Mouse (Mus musculus) small intestine, adult 10 weeks (tissue): ENCODE results near the gene Chrng. TPM values are rescaled to one million over a fixed set of nuclear protein-coding genes. Genes with fewer than 3 reads are reported as not detected.

ENCODE experiments used
- polyA plus RNA-seq: library from polyadenylated mRNA; stranded (reverse); fragments of 350-450 nt; fragmentation: Illumina TruSeq; extraction: RNeasy Lipid Tissue Mini Kit (QIAGEN cat#74804); gene quantifications from one replicate; pipeline ENCODE4 v1.2.3, GENCODE M21; 2014; ENCODE audit warnings: low replicate concordance

The Chrng gene
- not detected for polyA plus RNA-seq

GRCm38 (mm10) chr1:87204465-87204864 is at the start of gene Chrng:
Gene Chrng, plus strand, starts transcription at chr1:87204657.

DNA sequence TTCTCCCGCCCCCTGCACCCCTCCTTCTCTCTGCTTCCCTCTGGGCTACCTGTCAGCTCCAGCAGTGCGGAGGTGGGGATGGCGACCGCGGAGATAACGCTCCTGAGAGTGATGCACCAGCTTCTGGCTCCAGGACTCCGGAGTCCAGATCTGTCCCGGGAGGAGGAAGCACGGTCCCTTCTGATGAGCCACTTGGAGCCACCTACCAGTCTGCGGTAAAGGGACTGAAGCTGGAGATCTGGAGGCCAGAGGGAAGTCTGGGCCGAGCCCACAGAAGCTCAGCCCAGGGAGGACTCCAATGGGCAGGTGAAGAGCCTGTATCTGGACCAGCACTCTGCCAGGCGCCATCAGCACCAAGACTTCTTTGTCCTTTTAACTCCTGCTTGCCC is 48.3 kb upstream of the Chrng start, which contains the start of gene Ecel1:
Gene Ecel1, minus strand, starts transcription at position 323 of the 389 bp plus-strand sequence.

GRCm38 (mm10) chr1:87183013-87183412 is 21.4 kb upstream of the Chrng start, which contains the start of gene Prss56:
Gene Prss56, plus strand, starts transcription at chr1:87183313.

DNA sequence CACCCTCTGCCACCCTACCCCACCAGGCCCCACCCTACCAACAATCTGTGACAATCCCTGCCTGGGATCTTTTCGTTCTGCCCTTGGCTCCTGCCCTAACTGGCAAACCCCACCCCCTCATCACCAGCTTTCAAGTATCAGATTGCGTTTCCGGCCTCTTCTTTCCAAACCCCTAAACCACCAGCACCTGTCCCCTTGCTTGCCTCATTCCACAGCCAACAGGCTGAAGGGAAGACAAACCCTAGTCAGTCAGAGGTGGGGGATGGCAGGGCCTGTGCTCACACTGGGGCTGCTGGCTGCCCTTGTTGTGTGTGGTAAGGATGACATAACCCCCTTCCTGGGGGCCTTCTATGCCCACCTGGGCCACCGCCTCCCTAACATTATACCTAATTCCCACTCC is 14.0 kb upstream of the Chrng start, which contains the start of gene Chrnd:
Gene Chrnd, plus strand, starts transcription at position 179 of the 400 bp plus-strand sequence.

GRCm38 (mm10) chr1:87213735-87214704 is 9.6 kb downstream of the Chrng start, which contains the start of gene Eif4e2:
Gene Eif4e2, plus strand, starts transcription at chr1:87213914.

Other genes with a start within 250 kb of the Chrng start
- 0.56 TPM for gene Alppl2, start 114.7 kb upstream of the Chrng start, polyA plus RNA-seq
- 161 TPM for gene Alpi, start 103.1 kb upstream of the Chrng start, polyA plus RNA-seq
- gene Akp3, start 79.7 kb upstream of the Chrng start, polyA plus RNA-seq = 179 TPM
- not detected for gene Ecel1, start 48.1 kb upstream of the Chrng start, polyA plus RNA-seq
- gene Prss56, start 21.3 kb upstream of the Chrng start, polyA plus RNA-seq = not detected
- gene Chrnd, start 14.1 kb upstream of the Chrng start, polyA plus RNA-seq = not detected
- gene Eif4e2, start 9.3 kb downstream of the Chrng start, polyA plus RNA-seq = 24.5 TPM
- gene Efhd1, start 59.7 kb downstream of the Chrng start, polyA plus RNA-seq = 2.2 TPM
- gene Gigyf2, start 122.3 kb downstream of the Chrng start, polyA plus RNA-seq = 76.6 TPM
- 0.56 TPM for gene Kcnj13, start 190.1 kb downstream of the Chrng start, polyA plus RNA-seq